Mouse (Mus musculus) left cerebral cortex, postnatal 14 days (tissue): ENCODE measurements around the gene Pi4kb. TPM values are rescaled to one million over a fixed set of nuclear protein-coding genes. Genes with fewer than 3 reads are reported as not detected.
A peak's percentile ranks its signal among the peaks of the same experiment; 100 is the strongest.
"Not testable (repeated sequence)": the region's sequence is repeated elsewhere in the genome, so short reads cannot be mapped to it uniquely, and the experiment has no call there.

Experiments used
- DNase-seq, 2 experiments: peaks; one replicate each; pipeline ENCODE4 v3.0.0; 2021 to 2022; ENCODE audit warnings: low spot score in 2 of 2, mixed read lengths in 1 of 2
- intact Hi-C: fragments of 180-260 bp; cut with DNase I; formaldehyde crosslinking; loops from one replicate; pipeline ENCODE4 v1.15.1; 2025
- long read RNA-seq, 2 experiments: library from polyadenylated mRNA; stranded (forward); transcript quantifications; one replicate each; pipeline ENCODE4 v2.0.0; 2021
- total RNA-seq, 2 experiments: library from RNA; stranded (reverse); gene quantifications; 2 replicates each; pipeline ENCODE4 v1.2.3; 2021

Gene Pi4kb
- total RNA-seq = 10 to 100 TPM; 49.8 to 52.0 TPM
- long read RNA-seq, experiment 1, transcript Pi4kb-201 (11 exons, 3,692 nt) = major isoform, 6 of 12 reads
- long read RNA-seq, experiment 1, partial matches to known transcripts = 1 of 12 reads
- long read RNA-seq, experiment 1, other reads (novel, unspliced or antisense) = 2 of 12 reads
- long read RNA-seq, experiment 2, transcript Pi4kb-201 (11 exons, 3,692 nt) = major isoform, 7 of 14 reads
- long read RNA-seq, experiment 2, partial matches to known transcripts = 4 of 14 reads
- long read RNA-seq, experiment 2, other reads (novel, unspliced or antisense) = 1 of 14 reads

GRCm38 (mm10) chr3:94974528-94975422, at the start of gene Pi4kb:
Pi4kb (plus strand) TSS chr3:94974731.
- peak; percentile 77 to 87 for DNase-seq
- intact Hi-C loops = no loop called here

- DNase-seq, intact Hi-C loops: not testable (repeated sequence)
Measured at GRCm38 (mm10) chr3:94926301-94926736, 48.2 kb upstream of the Pi4kb start.

GRCm38 (mm10) chr3:94928979-94929378, 45.6 kb upstream of the Pi4kb start:
- intact Hi-C loops, DNase-seq: not testable (repeated sequence)

GRCm38 (mm10) chr3:94930386-94931266, 43.9 kb upstream of the Pi4kb start:
- DNase-seq, intact Hi-C loops: not testable (repeated sequence)

DNA sequence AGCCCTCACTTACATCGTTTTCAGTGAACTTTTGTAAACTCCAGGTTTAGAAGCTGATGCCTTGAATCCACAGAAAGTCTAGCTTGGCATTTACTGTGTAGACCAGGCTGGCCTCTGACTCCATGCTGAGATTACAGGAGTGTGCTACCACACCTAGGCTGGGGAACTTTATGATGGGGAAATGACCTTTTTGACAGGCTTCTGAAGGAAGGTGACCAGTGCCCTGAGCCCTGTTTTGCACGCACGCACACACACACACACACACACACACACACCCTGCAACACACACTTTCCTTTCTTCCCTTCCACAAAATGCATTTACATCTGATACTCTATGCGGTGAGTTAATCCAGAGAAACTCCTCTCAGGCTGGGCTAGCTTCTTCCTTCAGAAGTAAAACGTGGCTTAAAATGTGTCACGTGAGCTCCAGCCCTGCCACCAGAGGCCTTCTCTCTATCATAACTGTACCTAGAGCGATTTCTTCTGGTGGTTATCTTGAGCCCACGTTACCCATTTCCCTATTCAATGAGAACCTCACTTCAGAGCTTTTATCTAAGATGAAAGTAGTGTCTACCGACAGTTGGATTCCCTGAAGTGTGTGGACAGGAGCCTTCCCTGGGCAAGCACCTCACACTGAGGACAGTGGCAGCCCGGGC, 43.0 kb upstream of the Pi4kb start:
- DNase-seq, intact Hi-C loops: not testable (repeated sequence)

DNA sequence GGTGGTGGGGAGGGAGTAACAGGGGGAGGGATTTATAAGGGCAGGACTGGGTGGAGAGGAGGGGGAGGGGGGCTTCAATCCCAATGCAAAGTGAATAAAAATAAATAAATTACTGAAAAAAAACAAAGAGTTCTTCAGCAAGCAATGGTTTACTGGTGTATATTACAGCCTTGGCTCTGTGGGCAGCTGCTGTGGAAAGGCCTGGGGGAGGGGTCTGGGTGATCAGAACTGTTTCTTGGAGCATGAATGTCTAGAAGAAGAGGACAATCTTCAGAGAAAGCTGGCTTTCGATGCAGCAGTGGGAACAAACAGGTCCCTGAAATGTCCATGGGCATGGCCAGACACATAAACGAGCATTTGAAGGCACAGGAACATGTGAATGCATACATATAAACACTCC, 42.3 kb upstream of the Pi4kb start:
- DNase-seq, intact Hi-C loops: not testable (repeated sequence)

- DNase-seq = peak; percentile 49 to 74
- intact Hi-C loops = no loop called here
Measured at GRCm38 (mm10) chr3:94932809-94933564, 41.5 kb upstream of the Pi4kb start, which contains the start of gene Selenbp1. Selenbp1 (plus strand) TSS chr3:94933056.

- DNase-seq, intact Hi-C loops: not testable (repeated sequence)
Measured at GRCm38 (mm10) chr3:94933604-94934003, 40.9 kb upstream of the Pi4kb start.

DNA sequence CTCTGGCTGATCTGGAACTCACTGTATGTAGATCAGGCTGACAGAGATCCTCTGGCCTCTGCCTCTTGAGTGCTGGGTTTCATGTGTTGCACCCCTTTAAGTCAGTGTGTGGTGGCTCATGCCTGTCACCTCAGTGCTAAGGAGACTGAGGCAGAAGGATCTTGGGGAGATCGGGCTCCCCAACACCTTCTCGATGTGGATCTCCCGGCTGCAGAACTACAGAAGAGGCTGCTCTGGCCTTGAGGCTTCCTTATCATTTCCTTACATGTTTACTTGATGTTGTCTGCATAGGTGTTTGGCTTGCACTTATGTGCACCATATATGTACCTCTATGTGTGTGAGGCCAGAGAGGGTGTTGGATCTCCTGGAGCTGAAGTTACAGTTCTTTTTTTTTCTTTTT, 40.0 kb upstream of the Pi4kb start:
- intact Hi-C loops, DNase-seq: not testable (repeated sequence)

DNA sequence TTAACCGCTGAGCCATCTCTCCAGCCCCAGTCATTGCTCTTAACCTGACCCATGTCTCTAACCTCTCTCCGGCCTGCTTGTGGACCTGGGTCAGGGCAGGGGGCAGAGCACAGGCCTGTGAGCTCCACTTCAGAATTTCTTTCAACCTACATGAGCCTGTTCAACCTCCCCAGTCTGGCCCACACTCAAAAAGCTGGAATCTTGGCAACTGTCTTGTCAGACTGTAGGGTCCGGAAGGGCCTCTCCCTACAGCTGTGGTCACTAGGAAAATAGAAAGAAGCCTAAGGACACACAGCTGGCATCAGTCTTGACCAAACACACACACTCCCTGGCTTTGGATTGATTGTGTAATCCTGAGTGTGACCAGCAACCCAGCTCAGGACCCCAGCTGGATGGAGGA, 39.2 kb upstream of the Pi4kb start:
- DNase-seq, intact Hi-C loops: not testable (repeated sequence)

DNA sequence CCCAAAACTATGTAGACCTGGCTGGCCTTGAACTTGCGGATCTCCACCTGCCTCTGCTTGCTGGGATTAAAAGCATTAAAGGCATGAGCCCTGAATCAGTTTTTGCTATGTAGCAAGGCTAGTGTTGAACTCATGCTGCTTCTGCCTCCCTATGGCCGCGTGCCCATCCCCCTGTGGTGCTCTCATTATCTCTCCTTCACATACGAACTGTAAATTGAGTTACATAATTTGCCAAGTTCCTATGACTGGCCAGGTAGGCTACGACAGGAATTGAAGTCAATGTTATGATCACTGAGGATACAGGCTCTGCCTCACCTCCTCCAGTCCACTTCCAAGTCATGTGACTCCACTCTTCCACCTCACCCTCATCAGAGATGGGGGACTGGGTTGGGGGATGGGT, 38.4 kb upstream of the Pi4kb start:
- DNase-seq, intact Hi-C loops: not testable (repeated sequence)

DNA sequence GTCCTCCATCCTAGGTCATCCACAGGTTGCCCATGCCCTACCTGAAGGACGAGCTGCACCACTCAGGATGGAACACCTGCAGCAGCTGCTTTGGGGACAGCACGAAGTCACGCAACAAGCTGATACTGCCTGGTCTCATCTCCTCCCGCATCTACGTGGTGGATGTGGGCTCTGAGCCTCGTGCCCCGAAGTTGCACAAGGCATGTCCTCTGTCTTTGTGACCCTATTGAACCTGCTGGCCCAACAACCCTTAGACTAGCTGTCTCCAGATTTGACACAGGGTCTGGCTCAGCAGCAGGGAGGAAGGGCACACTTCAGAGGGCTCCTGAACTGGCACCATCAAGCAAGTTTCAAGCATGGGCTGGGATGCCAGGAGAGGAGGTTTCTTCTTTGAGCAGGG, 37.3 kb upstream of the Pi4kb start:
- intact Hi-C loops = not testable (repeated sequence)

GRCm38 (mm10) chr3:94940033-94940432, 34.5 kb upstream of the Pi4kb start:
- DNase-seq, intact Hi-C loops: not testable (repeated sequence)

More for the DNA sequence above, 37.3 kb upstream of the Pi4kb start:
- not testable (repeated sequence) for DNase-seq

DNA sequence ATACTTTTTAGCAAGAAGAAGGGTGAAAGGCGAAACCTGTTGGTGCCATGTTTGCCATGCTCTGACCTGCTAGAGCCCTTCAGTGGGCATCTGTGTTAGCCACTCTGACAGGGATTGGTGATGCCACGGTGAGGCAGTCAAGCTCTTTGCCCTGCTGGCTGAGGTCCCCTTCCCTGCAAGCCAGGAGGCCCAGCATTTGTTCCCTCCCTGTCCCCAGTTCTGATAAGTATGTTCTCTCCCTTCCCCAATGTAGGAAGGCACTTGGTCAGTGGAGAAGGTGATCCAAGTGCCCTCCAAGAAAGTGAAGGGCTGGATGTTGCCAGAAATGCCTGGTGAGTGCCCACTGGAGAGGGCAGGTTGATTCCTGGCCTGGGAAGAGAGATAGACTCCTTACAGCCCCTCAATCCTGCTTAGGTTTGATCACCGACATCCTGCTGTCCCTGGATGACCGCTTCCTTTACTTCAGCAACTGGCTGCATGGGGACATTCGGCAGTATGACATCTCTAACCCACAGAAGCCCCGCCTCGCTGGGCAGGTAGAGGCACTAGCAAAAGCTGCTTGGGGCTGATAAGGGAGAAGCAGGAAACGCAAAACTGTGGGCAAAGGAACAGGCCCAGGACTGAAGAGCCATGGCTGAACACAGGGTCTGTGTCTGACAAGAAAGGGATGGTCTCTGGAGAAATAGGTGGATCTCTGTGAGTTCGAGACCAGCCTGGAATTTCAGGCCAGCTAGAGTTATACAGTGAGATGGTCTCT, 32.1 kb upstream of the Pi4kb start:
- DNase-seq, intact Hi-C loops: not testable (repeated sequence)

- DNase-seq, intact Hi-C loops: not testable (repeated sequence)
Measured at GRCm38 (mm10) chr3:94943706-94944105, 30.8 kb upstream of the Pi4kb start.

GRCm38 (mm10) chr3:94948066-94948614, 26.4 kb upstream of the Pi4kb start:
- intact Hi-C loops = loop anchor here (1.0 kb wide), 1 partner anchor 49 kb away; no protein-coding TSS in a partner anchor
- no peak for DNase-seq

DNA sequence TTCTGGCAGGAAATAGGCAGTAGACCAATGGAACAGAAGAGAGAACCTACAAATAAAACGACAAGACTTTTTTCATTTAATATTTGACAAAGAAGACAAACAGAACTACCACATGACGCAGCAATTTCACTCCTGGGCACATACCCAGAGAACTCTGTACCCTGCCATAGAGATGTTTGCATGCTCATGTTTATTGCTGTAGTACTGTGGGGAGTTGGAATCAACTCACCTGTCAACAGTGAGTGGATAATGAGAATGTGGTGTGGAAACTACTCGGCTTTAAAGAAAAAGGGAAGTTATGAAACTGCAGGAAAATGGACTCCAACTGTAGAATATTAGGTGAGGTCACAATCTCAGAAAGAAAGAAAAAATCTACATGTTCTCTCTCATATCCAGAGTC, 24.9 kb upstream of the Pi4kb start:
- intact Hi-C loops = no loop called here
- no peak for DNase-seq
